21 mouse cellular contexts compared by ENCODE assay signal in genomic region chr10:68344211-68344610, GRCm38 (mm10).
DNase-seq lines count a peak whose midpoint lies in the region; ATAC-seq lines count a peak whose summit lies in the region.
"Had no signal": no experiment of that assay in that cellular context is flagged by ENCODE, and none has a peak within 500 bp of the region (broad histone marks: within the 10 kb centered on the region; RNA-seq: fewer than 3 reads in every experiment).

No protein-coding gene starts in this region.

- intact Hi-C loops in heart, postnatal 14 days (cut with DNase I) = no loop called here

- peaks cover 12% of the 10 kb centered on the region for H3K9me3 ChIP-seq in intestine, embryonic 14.5 days (ENCODE audit: control insufficient read depth, low read length)
- H3K9me3 ChIP-seq in intestine, embryonic 16.5 days (ENCODE audit: control insufficient read depth, low read length) = 0 out of 2 replicates have a peak, but pooled peaks cover 3% of the 10 kb centered on the region
- peaks cover 8% of the 10 kb centered on the region for H3K9me3 ChIP-seq in midbrain, embryonic 11.5 days (ENCODE audit: control insufficient read depth, low read length)
- H3K9me3 ChIP-seq in midbrain, embryonic 13.5 days = peaks cover 12% of the 10 kb centered on the region

- H3K4me2 ChIP-seq in intestine, embryonic 14.5 days (ENCODE audit: low read length) = no peak overlapping the region
- no peak overlapping the region for H3K4me2 ChIP-seq in intestine, embryonic 16.5 days (ENCODE audit: low read depth, low read length)
- no peak overlapping the region for H3K4me2 ChIP-seq in midbrain, embryonic 11.5 days
- no peak overlapping the region for H3K4me2 ChIP-seq in midbrain, embryonic 13.5 days (replicated peaks)

- H3K27me3 ChIP-seq in intestine, embryonic 14.5 days (replicated peaks; ENCODE audit: control insufficient read depth, insufficient read depth, low read length) = no peaks in the 10 kb centered on the region
- no peaks in the 10 kb centered on the region for H3K27me3 ChIP-seq in intestine, embryonic 16.5 days (replicated peaks; ENCODE audit: control insufficient read depth, insufficient read depth, low read length)
- no peaks in the 10 kb centered on the region for H3K27me3 ChIP-seq in midbrain, embryonic 11.5 days (ENCODE audit: control insufficient read depth, insufficient read depth, low read length)
- H3K27me3 ChIP-seq in midbrain, embryonic 13.5 days = no peaks in the 10 kb centered on the region
- H3K27me3 ChIP-seq: CH12.LX, Patski had no signal

- DNase-seq in heart, adult 11 months = peak; percentile 66
- DNase-seq in heart, postnatal 14 days = no peak
- peak; percentile 37 for DNase-seq in intestine, embryonic 14.5 days (ENCODE audit: low spot score)
- peak; percentile 76 for DNase-seq in midbrain, embryonic 11.5 days (ENCODE audit: low spot score, missing footprints)
- DNase-seq: adrenal gland, adult 2 months; adrenal gland, adult 8-10 months; adrenal gland, postnatal 10 days; adrenal gland, postnatal 14 days; adrenal gland, postnatal 25 days; adrenal gland, postnatal 36 days; B cell, adult 2 months; cerebellum, adult 11 months; cerebellum, adult 11-12 months; cerebellum, adult 18-20 months had no signal

- H3K4me1 ChIP-seq in intestine, embryonic 14.5 days (replicated peaks; ENCODE audit: control insufficient read depth, insufficient read depth, low read length) = peaks cover 6% of the 10 kb centered on the region; the same call in 1 of the 2 replicates
- peaks cover 5% of the 10 kb centered on the region; the same call in 1 of the 2 replicates for H3K4me1 ChIP-seq in intestine, embryonic 16.5 days (ENCODE audit: control insufficient read depth, insufficient read depth, low read length)
- no peaks in the 10 kb centered on the region for H3K4me1 ChIP-seq in midbrain, embryonic 11.5 days (ENCODE audit: control insufficient read depth, insufficient read depth, low read length)
- no peaks in the 10 kb centered on the region for H3K4me1 ChIP-seq in midbrain, embryonic 13.5 days (replicated peaks)

- no peak for ATAC-seq in intestine, embryonic 14.5 days (replicated peaks; ENCODE audit: low FRiP score, low TSS enrichment, low read depth)
- ATAC-seq in intestine, embryonic 16.5 days = no peak
- no peak for ATAC-seq in midbrain, embryonic 11.5 days (ENCODE audit: low FRiP score)
- no peak for ATAC-seq in midbrain, embryonic 13.5 days
- ATAC-seq: activated CD4-positive, CD25-positive, alpha-beta regulatory T cell, adult 4 months; CD4-positive, CD25-positive, alpha-beta regulatory T cell, adult 4 months; Patski had no signal

- H3K27ac ChIP-seq in intestine, embryonic 14.5 days (ENCODE audit: low read depth) = no peak overlapping the region
- no peak overlapping the region for H3K27ac ChIP-seq in intestine, embryonic 16.5 days (ENCODE audit: low read length)
- no peak overlapping the region for H3K27ac ChIP-seq in midbrain, embryonic 11.5 days (ENCODE audit: low read depth, low read length)
- H3K27ac ChIP-seq in midbrain, embryonic 13.5 days = no peak overlapping the region

- 96% methylated on average over 2 of the region's 2 CpGs for WGBS in intestine, embryonic 14.5 days
- WGBS in intestine, embryonic 16.5 days = 88% methylated on average over 2 of the region's 2 CpGs
- WGBS in midbrain, embryonic 11.5 days = 82% methylated on average over 2 of the region's 2 CpGs
- WGBS in midbrain, embryonic 13.5 days = 96% methylated on average over 2 of the region's 2 CpGs

- H3K4me3 ChIP-seq in intestine, embryonic 14.5 days (ENCODE audit: low read depth, low read length) = no peak overlapping the region
- no peak overlapping the region for H3K4me3 ChIP-seq in intestine, embryonic 16.5 days (ENCODE audit: low read length)
- no peak overlapping the region for H3K4me3 ChIP-seq in midbrain, embryonic 11.5 days (ENCODE audit: low read depth, low read length)
- H3K4me3 ChIP-seq in midbrain, embryonic 13.5 days (replicated peaks) = no peak overlapping the region

- no peak overlapping the region for H3K9ac ChIP-seq in intestine, embryonic 14.5 days (ENCODE audit: low read length)
- no peak overlapping the region for H3K9ac ChIP-seq in intestine, embryonic 16.5 days (ENCODE audit: low read depth, low read length)
- no peak overlapping the region for H3K9ac ChIP-seq in midbrain, embryonic 11.5 days (ENCODE audit: low read length)
- no peak overlapping the region for H3K9ac ChIP-seq in midbrain, embryonic 13.5 days (replicated peaks)

- no peaks in the 10 kb centered on the region for H3K36me3 ChIP-seq in intestine, embryonic 14.5 days (ENCODE audit: control insufficient read depth, insufficient read depth, low read length)
- no peaks in the 10 kb centered on the region for H3K36me3 ChIP-seq in intestine, embryonic 16.5 days (ENCODE audit: control insufficient read depth, insufficient read depth, low read length)
- H3K36me3 ChIP-seq in midbrain, embryonic 11.5 days (ENCODE audit: control insufficient read depth, insufficient read depth, low read length) = no peaks in the 10 kb centered on the region
- H3K36me3 ChIP-seq in midbrain, embryonic 13.5 days = no peaks in the 10 kb centered on the region
- H3K36me3 ChIP-seq: G1E had no signal

Comparison
In these comparisons a context has a peak if more than half of its experiments do, and no peak if none do; other contexts are left out.
1. DNase-seq: peak in heart, adult 11 months (single experiment), intestine, embryonic 14.5 days (single experiment) and midbrain, embryonic 11.5 days (single experiment); none in heart, postnatal 14 days (0 of 2).